Mouse (Mus musculus) kidney, postnatal 36 days (tissue): ENCODE measurements around the gene Gm11096.

Experiments used
- DNase-seq, 2 experiments: peaks; one replicate each; pipeline ENCODE4 v3.0.0; 2021 to 2022; ENCODE audit warnings: mixed read lengths in 2 of 2

Gene Gm11096

DNA sequence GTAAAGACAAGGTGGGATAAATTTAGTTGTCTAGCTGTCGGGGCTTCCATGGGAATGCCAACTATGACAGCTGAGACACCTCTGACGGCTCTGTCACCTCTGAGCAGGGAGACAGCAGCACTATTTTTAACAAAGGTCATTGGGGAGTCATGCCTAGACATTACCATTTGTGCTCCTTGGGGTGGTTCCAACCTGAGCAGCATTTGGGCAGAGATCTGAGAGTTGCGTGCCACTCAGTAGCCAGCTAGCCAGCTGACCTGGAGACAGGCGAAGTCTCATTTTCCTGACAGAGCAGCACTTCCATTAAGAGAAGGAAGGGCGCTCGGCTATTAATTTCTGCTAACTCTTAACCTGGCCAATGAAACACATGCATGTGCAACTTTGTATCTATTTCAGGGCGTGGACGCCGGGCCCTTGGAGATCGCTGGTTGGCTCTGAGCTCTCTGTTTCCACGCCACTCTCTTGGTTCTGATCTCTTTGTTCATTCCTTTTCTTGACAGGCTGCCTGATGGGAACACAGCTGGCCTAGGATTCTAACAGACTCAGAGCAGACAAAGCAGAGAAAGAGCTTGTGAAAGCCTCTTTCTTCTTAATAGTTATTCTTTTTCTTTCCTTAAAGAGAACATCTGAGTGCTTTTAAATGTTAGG is 40.4 kb downstream of the Gm11096 start:
- DNase-seq, result no peak

DNA sequence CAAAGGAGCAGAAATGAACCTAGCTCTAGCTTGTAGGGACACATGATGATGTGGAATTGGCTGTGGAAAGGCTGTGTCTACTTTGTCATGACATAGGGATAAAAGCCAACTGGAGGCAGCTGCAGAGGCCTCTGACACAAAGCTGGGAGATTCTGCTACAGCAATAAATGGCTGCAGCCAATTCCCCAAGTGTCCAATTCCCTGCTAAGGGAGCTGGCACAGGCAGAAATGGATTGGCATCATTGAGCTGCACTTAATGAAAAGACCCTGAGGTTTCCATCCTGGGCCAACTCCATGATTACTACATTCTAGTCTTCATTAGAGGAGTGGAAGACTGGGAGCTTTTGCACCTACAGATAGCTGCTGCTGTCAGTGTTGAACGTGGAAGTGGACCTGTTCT is 44.8 kb downstream of the Gm11096 start:
- no peak for DNase-seq
